Mouse (Mus musculus) MN1 (cell line): ENCODE data around the gene Txlna.

Experiments used
- DNase-seq: peaks from one replicate; pipeline ENCODE4 v3.0.0-alpha.2; 2016; ENCODE audit warnings: low spot score

Txlna gene

DNA sequence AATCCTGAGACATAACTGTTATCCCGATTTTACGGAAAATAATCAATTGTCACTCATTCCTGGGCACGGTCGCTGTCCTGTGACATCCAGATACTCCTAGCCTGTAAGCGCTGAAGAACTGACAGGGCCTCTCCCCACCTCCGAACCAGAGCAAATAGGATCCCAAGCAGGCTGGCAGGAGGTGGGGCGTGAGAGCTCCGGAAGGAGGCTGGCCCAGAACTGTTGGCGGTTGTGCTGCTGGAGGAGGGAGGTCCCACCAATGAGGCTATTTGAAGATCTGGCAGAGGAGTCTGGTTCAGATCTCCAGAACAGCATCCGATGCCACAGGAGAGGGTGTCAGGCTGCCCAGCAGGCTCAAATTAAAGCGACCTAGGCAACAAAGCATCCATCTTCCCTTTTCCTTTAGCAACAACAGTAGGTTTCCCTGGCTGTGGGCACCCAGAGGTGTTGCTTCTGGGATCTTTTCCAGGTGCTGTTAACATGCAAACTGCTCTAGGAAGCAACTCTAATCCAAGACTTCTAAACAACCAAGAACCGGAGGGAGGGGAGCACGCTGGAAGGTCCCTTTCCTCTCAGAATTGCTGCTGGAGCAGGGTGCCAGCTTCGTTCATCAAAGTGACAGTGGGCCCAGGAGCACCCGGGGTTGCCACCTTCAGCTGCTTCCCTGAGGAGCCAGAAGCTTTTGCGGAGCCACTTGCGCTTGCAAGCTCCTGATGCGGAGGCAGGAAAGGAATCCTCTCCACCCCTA is 16.4 kb downstream of the Txlna start:
- peak; percentile 89 for DNase-seq

DNA sequence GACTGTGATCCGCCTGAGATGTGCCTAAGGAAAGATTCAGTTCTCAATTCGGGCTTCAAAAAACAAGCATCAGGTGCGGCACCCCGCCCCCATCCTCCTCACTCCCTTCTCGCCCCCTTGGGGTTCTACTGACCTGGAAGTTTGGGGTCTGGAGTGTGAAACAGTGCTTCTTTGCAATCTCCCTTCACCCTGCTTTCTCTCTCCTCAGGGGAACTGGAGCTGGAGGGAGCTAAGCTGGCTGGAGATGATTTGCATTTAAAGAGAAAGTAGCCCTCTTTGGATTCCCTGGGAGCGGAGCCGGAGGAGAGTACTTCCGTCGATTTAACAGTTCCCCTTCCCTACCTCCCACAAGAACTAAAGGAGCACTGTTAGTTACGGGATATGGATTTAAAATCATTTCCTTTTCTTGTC is 17.2 kb downstream of the Txlna start, which contains the start of gene Ccdc28b:
TSS of gene Ccdc28b (minus strand) at position 267 of the 411 bp plus-strand sequence.
- peak; percentile 58 for DNase-seq

DNA sequence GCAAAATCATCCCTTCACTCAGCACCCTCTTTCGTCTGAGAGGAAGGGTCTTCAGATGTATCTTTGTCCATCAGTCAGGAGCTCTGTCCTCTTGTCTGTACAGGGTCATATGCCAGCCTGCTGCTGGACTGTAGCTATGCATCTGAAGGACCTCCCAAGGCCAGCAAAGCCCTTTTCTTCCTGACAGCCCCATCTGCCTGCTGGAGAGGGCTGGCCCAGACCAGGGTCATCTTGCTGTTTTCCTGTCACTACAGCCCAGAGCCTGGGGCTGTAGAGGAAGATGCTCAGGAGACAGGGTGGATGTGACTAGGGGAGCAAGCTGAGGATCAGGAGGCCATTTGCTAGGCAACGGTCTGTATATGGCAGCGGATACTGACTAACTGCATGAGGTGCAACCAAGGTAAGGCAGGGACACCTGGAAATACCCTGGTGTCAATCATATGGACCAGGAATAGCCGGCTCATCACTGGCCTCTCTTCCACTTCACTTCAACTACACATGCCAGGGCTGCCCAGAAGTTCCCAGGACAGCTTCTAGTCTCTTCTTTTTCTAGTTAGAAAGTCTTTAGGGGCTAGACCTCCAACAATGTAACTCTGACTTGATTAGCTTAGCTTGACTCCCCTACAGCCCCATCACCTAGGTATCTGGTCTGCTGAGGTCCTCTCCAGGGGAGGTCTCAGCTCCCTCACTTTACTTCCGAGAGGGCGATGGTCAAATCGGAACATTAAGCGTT is 17.9 kb downstream of the Txlna start:
- DNase-seq: no peak

DNA sequence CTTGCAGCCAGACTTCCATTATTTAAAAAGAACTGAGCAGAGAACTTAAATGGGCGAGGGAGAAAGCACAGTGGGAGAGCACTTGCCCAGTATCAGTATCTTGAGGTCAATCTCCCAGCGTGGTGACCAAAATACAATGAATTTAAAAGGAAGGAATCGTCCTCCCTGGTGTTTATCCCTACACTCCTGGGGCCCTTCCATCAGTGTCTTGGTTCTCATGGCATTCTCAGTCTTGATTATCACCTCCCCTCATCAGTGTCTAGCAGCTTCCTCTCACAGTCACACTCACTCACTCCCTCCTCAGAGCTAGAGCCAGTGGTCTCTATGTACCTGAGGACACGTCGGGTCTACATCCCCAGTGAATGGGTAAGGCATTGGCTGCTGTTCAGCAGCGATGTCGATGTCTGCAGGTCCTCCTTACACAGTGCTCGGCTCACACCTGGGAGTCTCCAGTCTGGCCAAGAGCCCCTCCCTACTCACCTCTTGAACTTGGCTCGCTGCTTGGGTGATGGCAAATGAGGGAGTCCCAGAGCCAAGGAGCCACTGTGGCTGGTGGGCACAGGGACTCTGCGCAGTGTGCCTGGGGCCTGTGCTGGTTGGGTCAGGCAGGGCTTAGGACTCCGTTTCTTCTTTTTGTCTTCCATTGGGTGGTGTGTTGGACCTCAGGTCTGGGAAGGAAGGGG is 18.6 kb downstream of the Txlna start:
- no peak for DNase-seq

DNA sequence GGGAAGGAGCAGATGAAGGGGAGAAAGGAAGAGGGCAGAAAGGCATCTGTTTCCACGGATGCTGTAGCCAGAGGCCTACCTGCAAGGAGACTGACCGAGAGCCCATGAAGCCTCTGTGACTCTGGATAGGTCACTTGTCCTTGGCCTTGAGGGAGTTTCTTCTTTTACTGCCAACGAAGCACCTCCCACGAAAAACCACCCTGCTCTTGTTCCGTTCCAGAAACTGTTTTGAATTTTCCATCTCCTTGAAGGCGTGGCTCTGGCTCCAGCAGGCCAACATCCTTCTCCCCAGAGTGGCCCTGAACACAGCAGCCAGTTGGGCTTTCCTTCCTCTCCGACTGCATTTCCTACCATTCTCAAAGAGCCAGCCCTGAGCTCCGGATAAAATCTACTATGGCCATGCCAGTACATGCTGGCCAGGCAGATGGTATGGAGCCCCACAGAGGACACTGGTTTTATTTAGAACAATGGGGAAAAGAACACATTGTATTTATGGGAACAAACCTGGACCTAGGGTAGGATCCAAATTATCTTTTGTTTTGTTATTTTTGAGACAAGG is 19.5 kb downstream of the Txlna start:
- DNase-seq: no peak

DNA sequence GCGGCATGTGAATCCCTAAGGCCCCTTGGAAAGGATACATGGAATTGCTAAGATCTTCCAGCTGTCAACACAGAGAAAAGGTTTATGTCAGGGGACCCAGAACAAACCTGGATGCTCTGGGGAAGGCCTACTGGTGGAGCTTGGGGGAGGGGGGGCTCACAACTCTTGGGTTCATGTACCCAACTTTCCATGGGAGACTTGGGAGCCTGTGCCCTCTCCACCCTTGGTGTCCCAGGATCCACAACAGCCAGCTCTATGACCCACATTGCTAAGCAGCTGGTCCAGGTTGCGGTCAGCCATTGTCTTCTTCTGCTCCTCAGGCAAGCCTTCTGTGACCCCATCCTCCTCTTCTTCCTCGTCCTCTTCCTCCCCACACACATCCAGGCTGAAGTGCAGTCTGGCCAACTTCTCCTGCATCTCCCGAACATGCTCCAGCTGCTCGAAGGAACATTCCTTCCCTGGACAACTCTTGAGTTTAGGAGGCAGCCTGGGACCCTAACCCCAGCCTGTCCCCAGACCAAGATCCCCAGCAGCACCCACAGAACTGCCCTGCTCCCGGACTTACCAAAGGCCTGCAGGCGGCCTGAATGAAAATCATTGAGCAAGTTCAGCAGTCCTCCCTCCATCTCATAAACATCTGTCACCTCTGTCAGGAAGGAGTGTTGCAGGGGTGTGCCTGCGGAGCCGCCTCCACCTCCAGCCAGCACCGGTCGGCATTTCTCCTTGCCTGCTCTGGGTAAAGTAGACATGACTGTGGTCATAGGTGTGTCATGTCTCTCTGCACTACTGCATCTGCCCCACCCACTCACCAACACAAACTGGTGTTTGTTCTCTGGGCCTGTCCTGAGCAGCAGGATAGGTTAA is 20.2 kb downstream of the Txlna start:
- no peak for DNase-seq

DNA sequence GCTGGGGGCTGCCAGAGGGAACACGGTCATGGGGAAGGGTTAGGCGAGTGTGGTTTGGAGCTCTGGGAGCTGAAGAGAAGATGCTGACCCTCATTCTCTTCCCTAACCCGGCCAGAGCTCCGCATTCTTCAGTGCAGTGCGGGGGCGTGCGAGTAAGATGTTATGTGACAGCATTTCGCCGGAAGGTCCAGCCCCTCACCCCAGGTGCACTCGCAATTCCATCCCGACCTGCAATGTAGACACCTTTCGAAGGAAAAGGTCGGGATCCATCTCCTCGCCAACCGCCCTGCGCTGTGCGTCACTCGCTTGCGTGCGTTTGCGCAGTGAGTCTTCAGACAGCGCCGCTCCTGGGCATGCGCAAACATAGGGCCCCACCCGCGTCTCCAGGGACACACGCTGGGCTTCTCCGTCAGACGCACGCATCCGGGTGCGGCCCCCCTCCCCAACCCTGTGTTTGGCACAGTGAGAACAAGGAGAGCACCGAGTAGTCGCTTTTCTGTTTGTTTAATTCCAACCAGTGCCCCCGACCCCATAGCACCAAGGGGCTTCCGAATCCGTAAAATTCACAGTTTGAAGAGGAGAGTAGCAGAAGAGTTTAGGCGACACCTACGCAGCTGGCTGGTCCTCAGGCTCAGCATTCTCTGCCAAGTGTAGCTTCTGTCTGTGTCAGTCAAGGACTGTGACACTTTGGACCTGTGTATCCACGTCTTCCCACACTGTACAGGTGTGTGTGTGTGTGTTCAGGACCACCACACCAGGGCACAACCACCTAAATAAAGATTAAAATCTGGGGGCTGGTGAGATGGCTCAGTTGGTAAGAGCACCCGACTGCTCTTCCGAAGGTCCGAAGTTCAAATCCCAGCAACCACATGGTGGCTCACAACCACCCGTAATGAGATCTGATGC is 21.8 kb downstream of the Txlna start, which contains the start of gene Iqcc:
TSS of gene Iqcc (minus strand) at position 314 of the 906 bp plus-strand sequence.
- DNase-seq: peak; percentile 92

DNA sequence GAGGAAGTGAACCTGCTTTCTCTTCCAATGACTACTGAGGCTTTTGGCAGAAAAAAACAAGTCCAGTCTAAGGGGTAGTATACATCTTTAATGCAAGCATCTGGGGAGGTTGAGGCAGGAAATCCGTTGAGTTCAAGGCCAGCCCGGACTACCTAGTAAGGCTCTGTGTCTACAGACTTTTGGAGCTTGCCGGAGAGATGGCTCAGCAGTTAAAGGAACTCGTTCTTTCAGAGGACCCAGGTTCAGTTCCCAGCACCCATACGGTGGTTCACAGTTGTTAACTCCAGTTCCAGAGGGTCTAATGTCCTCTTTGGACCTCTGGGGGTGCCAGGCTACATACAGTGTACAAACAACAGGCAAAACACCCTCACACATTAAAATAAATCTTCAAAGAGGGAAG is 22.8 kb downstream of the Txlna start:
- DNase-seq: no peak

DNA sequence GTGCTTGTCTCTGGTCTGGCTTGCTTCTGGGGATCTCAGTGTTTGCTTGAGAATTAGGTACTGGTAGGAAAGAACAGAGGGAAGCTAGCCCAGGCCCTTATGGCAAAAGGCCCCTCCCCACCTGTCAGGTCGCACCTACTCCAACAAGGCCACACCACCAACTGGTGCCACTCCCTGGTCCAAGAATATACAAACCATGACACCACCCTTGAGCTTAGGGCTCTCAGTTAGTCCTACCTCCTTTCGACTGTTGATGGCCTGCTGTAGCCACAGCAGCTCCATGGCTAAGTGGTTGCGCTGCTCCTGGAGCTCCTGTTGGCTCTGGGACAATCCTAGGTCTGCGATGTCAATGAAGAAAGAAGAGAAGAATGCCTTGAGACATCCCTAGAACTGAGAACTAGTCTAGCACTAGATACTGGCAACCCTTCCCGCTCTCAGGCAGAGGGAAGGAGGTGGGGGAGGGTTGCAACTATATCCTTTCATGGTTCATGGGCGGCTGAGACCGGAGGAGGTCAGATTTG is 23.7 kb downstream of the Txlna start:
- no peak for DNase-seq

DNA sequence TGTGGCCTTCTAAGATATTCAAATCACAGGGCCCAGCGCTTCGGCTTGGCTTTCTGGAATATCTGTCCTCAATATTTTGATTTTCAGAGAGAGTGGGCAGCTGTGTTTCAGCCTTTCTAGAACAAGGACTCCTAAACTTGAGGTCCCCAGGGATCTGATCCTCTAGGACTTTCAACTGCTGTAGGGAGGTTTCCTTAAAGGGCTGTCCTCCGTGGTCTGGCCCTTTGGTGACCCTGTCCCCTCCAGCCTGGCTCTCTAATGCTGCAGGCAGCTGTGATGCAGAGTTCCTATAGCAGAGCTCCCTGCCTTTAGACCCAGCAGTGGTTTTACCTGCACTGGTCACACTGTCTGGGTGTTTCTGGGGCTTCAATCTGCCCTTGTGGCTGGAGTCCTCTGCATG is 24.2 kb downstream of the Txlna start:
- no peak for DNase-seq

DNA sequence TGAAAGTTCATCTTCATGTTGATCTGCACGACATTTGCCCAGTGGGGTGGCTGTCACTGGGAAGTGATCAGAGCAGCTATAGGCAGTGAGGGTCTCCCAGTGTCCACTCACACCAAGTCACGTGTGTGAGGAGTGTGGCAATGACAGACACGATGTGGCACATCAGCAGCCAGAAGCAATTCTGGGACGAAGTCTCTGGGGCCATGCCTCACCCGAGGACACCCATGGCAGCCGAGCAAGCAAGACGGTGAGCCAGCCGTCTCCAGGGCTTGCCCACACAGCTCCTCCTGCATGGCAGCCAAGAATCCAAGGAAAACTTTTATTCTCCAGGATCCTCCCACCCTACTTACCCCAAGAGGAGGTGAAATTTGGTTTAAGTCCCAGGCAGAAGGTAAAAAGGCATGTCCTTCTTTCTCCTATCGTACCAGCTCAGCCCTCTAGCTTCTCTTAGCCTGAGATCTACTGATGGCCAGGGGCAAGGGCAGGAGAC is 25.0 kb downstream of the Txlna start:
- no peak for DNase-seq

DNA sequence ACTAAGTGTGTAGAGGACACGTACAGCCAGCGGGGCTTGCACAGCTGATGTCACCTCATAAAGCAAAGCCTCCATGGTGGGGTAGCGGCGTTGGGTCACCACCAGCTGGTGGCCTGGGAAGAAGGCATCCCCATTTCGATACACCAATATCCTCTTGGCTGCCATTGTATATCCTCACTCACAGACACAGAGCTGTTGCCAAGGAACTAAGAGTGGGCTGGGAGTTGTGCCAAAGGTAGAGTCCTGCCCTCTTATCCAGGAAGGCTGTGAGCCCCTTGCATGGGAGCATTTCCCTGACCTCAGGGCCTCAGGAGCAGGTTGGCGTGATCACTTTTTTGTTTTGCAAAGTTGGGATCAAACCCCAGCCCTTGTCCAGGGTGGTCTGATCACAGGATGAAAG is 26.8 kb downstream of the Txlna start, which contains the start of gene Dcdc2b:
TSS of gene Dcdc2b (minus strand) at position 165 of the 400 bp plus-strand sequence.
- peak; percentile 74 for DNase-seq

DNA sequence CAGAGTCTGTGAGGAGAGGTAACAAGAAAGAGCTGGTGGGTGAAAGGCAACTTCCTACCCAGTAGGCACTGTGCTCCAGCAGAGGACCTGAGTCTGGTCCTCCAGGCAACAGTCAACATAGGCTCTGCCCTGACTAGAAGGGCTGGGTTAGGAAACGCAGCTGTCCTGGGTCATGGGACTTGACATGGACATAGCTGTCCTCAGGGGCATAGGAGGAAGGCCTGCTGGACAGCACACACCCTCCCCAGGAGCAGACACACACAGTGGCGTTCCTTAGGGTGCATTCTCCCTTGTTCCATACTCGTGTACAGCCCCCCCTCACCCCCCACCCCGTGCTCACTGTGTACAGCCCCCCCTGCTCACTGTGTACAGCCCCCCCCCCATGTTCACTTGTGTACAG is 30.4 kb downstream of the Txlna start:
- DNase-seq: no peak

DNA sequence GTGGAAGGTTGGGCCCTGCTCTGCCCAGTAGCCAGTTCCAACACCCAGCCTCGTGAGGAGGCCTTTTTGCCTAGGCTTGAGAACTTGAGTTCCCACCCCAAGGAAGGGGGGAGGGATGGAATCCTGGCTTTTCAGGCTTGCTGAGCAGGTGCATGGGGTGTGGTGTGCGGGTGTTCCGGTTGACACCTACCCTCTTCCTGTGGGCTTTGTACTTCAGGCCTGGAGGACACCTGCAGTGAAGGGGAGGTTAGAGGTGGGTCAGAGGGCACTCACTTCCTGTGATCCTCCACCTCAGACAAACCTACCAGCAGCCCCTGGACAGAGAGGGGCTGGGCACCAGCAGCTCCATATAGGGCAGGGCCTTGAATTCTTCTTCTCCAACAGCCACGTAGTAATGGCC is 30.8 kb downstream of the Txlna start:
- DNase-seq: no peak

DNA sequence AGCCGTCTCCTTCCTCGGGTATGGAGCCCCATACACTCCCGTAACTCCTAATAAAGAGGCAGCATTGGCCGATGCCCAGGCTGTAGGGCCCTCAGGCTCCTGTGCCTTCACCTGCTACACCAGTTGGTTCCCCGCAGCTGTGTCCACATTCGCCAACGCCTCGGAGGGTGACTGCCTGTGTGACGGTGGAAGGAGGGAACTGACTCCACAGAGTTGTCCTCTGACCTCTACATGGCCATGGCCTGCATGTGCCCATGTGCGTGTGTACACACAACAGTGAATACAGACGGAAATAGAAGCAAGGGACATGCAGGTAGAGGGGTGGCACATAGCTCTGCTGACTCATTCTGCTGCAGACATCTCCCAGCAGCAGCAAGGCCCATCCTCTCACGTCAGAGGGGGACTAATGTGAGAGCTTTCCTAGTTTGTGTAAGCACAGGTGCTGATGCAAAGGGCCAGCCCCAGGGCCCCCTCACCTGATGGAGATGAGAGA is 31.7 kb downstream of the Txlna start:
- no peak for DNase-seq

DNA sequence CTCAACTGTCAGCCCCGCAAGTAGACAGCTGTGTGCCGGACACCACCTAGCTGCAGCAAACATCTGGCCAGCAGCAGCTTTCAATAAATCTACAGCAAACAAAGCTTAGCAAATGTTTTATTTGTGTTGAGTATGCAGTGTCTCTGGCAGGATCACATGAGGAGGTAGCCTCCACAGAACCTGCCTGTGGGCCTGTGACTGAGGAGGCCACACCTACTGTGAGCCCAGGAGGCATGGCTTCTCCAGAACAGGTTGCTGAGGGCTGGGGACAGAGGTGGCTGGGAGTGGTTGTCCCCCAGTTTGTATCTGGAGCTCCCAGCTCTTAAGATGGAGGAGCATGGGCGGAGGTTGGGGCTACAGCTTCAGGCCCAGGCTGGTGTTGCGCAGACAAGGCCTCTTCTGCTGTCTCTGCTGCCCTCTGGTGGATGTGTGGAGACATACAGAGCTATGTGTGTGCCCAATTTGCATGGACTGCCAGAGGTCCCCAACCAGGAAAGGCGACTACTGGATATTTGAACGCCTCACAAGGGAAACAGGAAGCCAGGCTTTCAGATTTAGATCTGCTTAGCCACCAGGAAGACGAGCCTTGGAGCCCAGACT is 32.3 kb downstream of the Txlna start:
- DNase-seq: peak; percentile 85

DNA sequence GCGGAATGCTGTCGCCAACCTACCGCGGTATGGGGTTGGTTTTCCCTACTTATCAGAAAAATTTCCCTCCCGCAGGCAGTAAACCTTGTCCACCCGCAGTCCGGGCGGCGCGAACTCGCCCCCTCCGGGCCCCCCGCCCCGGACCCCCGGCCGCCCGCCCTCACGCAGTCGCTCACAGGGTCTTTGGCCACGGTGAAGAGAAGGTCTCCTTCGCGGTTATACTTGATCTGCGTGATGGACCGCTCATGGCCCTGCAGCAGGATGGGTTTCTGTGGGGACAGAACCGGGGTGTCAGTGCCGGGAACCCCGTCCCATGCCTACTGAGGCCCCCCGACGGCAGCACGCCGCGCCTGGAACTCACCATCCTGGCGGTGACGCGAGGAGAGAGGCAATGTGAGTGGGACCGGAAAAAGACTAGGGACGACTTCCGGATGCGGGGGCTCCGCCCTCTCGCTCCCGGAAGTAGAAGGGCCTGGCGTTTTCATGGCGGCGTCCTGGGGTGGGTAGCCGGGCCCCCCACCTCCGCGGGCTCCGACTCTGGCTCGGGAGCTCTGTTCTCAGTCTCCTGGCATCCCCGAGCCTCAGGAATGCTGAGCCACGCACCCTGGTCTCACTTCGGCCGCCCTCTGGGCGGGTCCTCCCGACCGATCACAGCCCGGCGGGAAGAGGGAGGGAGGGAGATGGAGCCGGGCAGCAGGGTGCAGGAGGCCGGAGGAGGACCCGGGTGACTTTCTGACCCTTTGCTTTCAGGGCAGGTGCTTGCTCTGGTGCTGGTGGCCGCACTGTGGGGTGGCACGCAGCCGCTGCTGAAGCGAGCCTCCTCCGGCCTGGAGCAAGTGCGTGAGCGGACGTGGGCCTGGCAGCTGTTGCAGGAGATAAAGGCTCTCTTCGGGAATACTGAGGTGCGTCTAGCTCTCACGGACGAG is 40.4 kb downstream of the Txlna start, which contains the start of the genes Eif3i and Tmem234:
TSS of gene Eif3i (minus strand) at position 416 of the 926 bp plus-strand sequence.
TSS of gene Tmem234 (plus strand) at position 436 of the 926 bp plus-strand sequence.
- DNase-seq: peak; percentile 81

DNA sequence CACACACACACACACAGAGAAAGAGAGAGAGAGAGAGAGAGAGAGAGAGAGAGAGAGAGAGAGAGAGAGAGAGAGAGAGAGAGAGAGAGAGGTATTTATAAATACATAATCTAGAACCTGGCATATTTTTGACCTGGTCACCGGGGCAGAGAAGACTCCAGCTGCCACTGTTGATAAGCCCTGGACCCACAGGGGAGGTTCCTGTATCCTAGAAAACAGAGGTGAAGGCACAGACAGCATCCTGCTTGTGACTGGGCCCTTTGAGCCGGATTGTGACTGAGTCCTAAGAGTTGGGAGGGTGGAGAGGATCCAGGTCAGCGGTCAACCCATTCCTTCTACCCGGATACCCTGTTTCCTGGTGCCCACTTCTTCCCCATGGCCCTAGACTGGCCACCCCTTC is 52.0 kb downstream of the Txlna start:
- no peak for DNase-seq
